Mouse (Mus musculus): ENCODE measurements around the gene Ak9. TPM values are rescaled to one million over a fixed set of nuclear protein-coding genes. Genes with fewer than 3 reads are reported as not detected.
A peak's percentile ranks its signal among the peaks of the same experiment; 100 is the strongest.

Ak9 gene
- polyA plus RNA-seq, 1 experiment from 2014 or later: not detected

GRCm38 (mm10) chr10:41423681-41424080 is 119.9 kb downstream of the Ak9 start:
- ATAC-seq (no peak), DNase-seq (no peak)
- H3K27ac ChIP-seq (ENCODE audit: low read depth): no peak overlapping the region
- H3K4me3 ChIP-seq (ENCODE audit: low read depth, low read length): no peak overlapping the region
- no peaks in the 10 kb centered on the region for H3K36me3 ChIP-seq (replicated peaks; ENCODE audit: insufficient read depth, low read length)
- TF ChIP-seq EP300 (IDR thresholded peaks at IDR 0.05; ENCODE audit: low read depth) (no peak), CTCF (IDR thresholded peaks at IDR 0.05; ENCODE audit: low read depth) (no peak)
- no peaks in the 10 kb centered on the region for H3K27me3 ChIP-seq (ENCODE audit: insufficient read depth, low read length)
- H3K4me1 ChIP-seq (ENCODE audit: insufficient read depth): no peaks in the 10 kb centered on the region
- 72% methylated on average over 2 of the region's 2 CpGs for WGBS (ENCODE audit: insufficient replicate concordance)
- no peak overlapping the region for H3K9ac ChIP-seq (replicated peaks)
- no peaks in the 10 kb centered on the region for H3K9me3 ChIP-seq (ENCODE audit: low read length)
- no peak overlapping the region for H3K4me2 ChIP-seq (ENCODE audit: low read depth, low read length)

- Histone ChIP-seq H3K9ac (replicated peaks) (no peak overlapping the region), H3K36me3 (replicated peaks; ENCODE audit: insufficient read depth, low read length) (no peaks in the 10 kb centered on the region), H3K9me3 (ENCODE audit: low read length) (no peaks in the 10 kb centered on the region), H3K4me2 (ENCODE audit: low read depth, low read length) (no peak overlapping the region), H3K4me1 (ENCODE audit: insufficient read depth) (no peaks in the 10 kb centered on the region), H3K27me3 (ENCODE audit: insufficient read depth, low read length) (no peaks in the 10 kb centered on the region), H3K4me3 (ENCODE audit: low read depth, low read length) (no peak overlapping the region), H3K27ac (ENCODE audit: low read depth) (no peak overlapping the region)
- 55% methylated on average over 6 of the region's 6 CpGs for WGBS (ENCODE audit: insufficient replicate concordance)
- TF ChIP-seq CTCF (IDR thresholded peaks at IDR 0.05; ENCODE audit: low read depth) (no peak), EP300 (IDR thresholded peaks at IDR 0.05; ENCODE audit: low read depth) (no peak)
- ATAC-seq (no peak), DNase-seq (no peak)
Observed at GRCm38 (mm10) chr10:41426368-41426767, 122.6 kb downstream of the Ak9 start.

- Histone ChIP-seq H3K4me3 (ENCODE audit: low read depth, low read length) (no peak overlapping the region), H3K27me3 (ENCODE audit: insufficient read depth, low read length) (no peaks in the 10 kb centered on the region), H3K9ac (replicated peaks) (no peak overlapping the region), H3K36me3 (replicated peaks; ENCODE audit: insufficient read depth, low read length) (no peaks in the 10 kb centered on the region), H3K4me1 (ENCODE audit: insufficient read depth) (no peaks in the 10 kb centered on the region), H3K27ac (ENCODE audit: low read depth) (no peak overlapping the region), H3K9me3 (ENCODE audit: low read length) (no peaks in the 10 kb centered on the region), H3K4me2 (ENCODE audit: low read depth, low read length) (no peak overlapping the region)
- TF ChIP-seq EP300 (IDR thresholded peaks at IDR 0.05; ENCODE audit: low read depth): no peak
- peak; percentile 73 for TF ChIP-seq CTCF (IDR thresholded peaks at IDR 0.05; ENCODE audit: low read depth)
- ATAC-seq (no peak), DNase-seq (peak; percentile 58)
- 26% methylated on average over 4 of the region's 4 CpGs for WGBS (ENCODE audit: insufficient replicate concordance)
Observed at GRCm38 (mm10) chr10:41434624-41435023, 130.8 kb downstream of the Ak9 start.

GRCm38 (mm10) chr10:41435141-41435540 is 131.4 kb downstream of the Ak9 start:
- no peak overlapping the region for H3K4me2 ChIP-seq (ENCODE audit: low read depth, low read length)
- 30% methylated on average over 3 of the region's 3 CpGs for WGBS (ENCODE audit: insufficient replicate concordance)
- H3K4me3 ChIP-seq (ENCODE audit: low read depth, low read length): no peak overlapping the region
- no peaks in the 10 kb centered on the region for H3K4me1 ChIP-seq (ENCODE audit: insufficient read depth)
- H3K36me3 ChIP-seq (replicated peaks; ENCODE audit: insufficient read depth, low read length): no peaks in the 10 kb centered on the region
- no peaks in the 10 kb centered on the region for H3K9me3 ChIP-seq (ENCODE audit: low read length)
- ATAC-seq: no peak
- no peak overlapping the region for H3K9ac ChIP-seq (replicated peaks)
- no peak overlapping the region for H3K27ac ChIP-seq (ENCODE audit: low read depth)
- TF ChIP-seq EP300 (IDR thresholded peaks at IDR 0.05; ENCODE audit: low read depth) (no peak), CTCF (IDR thresholded peaks at IDR 0.05; ENCODE audit: low read depth) (no peak)
- no peaks in the 10 kb centered on the region for H3K27me3 ChIP-seq (ENCODE audit: insufficient read depth, low read length)
- DNase-seq: no peak

- 52% methylated on average over 1 of the region's 1 CpGs for WGBS (ENCODE audit: insufficient replicate concordance)
- Histone ChIP-seq H3K27ac (ENCODE audit: low read depth) (no peak overlapping the region), H3K4me3 (ENCODE audit: low read depth, low read length) (no peak overlapping the region), H3K9me3 (ENCODE audit: low read length) (no peaks in the 10 kb centered on the region), H3K9ac (replicated peaks) (no peak overlapping the region), H3K4me2 (ENCODE audit: low read depth, low read length) (no peak overlapping the region), H3K36me3 (replicated peaks; ENCODE audit: insufficient read depth, low read length) (peaks cover 3% of the 10 kb centered on the region; the same call in 1 of the 2 replicates), H3K27me3 (ENCODE audit: insufficient read depth, low read length) (no peaks in the 10 kb centered on the region), H3K4me1 (ENCODE audit: insufficient read depth) (peaks cover 15% of the 10 kb centered on the region)
- TF ChIP-seq EP300 (IDR thresholded peaks at IDR 0.05; ENCODE audit: low read depth) (no peak), CTCF (IDR thresholded peaks at IDR 0.05; ENCODE audit: low read depth) (no peak)
- no peak for DNase-seq
- no peak for ATAC-seq
Observed at GRCm38 (mm10) chr10:41448216-41448615, 144.4 kb downstream of the Ak9 start.

- Histone ChIP-seq H3K4me1 (ENCODE audit: insufficient read depth) (peaks cover 15% of the 10 kb centered on the region), H3K4me3 (ENCODE audit: low read depth, low read length) (peak overlapping the region; percentile 91), H3K4me2 (ENCODE audit: low read depth, low read length) (peak overlapping the region; percentile 74), H3K27ac (ENCODE audit: low read depth) (peak overlapping the region; percentile 91), H3K36me3 (replicated peaks; ENCODE audit: insufficient read depth, low read length) (peaks cover 3% of the 10 kb centered on the region; the same call in 1 of the 2 replicates), H3K27me3 (ENCODE audit: insufficient read depth, low read length) (no peaks in the 10 kb centered on the region), H3K9me3 (ENCODE audit: low read length) (no peaks in the 10 kb centered on the region), H3K9ac (replicated peaks) (peak overlapping the region; percentile 98)
- 11% methylated on average over 14 of the region's 14 CpGs for WGBS (ENCODE audit: insufficient replicate concordance)
- TF ChIP-seq EP300 (IDR thresholded peaks at IDR 0.05; ENCODE audit: low read depth) (peak; percentile 28), CTCF (IDR thresholded peaks at IDR 0.05; ENCODE audit: low read depth) (no peak)
- ATAC-seq (peak; percentile 54), DNase-seq (no peak)
Observed at GRCm38 (mm10) chr10:41449684-41450083, 145.9 kb downstream of the Ak9 start.
